Mouse (Mus musculus) heart, embryonic 15.5 days (tissue): ENCODE results near the gene Lrr1. TPM values are rescaled to one million over a fixed set of nuclear protein-coding genes. Genes with fewer than 3 reads are reported as not detected.
"Not testable (repeated sequence)": the region's sequence is repeated elsewhere in the genome, so short reads cannot be mapped to it uniquely, and the experiment has no call there.

Experiments used
- ATAC-seq: fragments of 200-750 bp; cut with Nextera tagmentation; replicated peaks from 2 replicates; pipeline ENCODE4 v1.8.0; 2017; ENCODE audit warnings: low read depth, moderate TSS enrichment; ENCODE audit not compliant: insufficient number of reproducible peaks, insufficient read depth, low FRiP score
- H3K27ac ChIP-seq: fragments of 300-500 bp; sonication (generic); 2 replicates; pipeline ENCODE4 v1.5.1; 2015; ENCODE audit warnings: mild to moderate bottlenecking, inconsistent platforms
- H3K27me3 ChIP-seq: fragments of 300-500 bp; sonication (generic); 2 replicates; pipeline ENCODE4 v1.6.1; 2015; ENCODE audit warnings: inconsistent platforms
- H3K36me3 ChIP-seq: fragments of 300-500 bp; sonication (generic); 2 replicates; pipeline ENCODE4 v1.6.1; 2015; ENCODE audit warnings: mild to moderate bottlenecking, inconsistent platforms
- H3K4me1 ChIP-seq: fragments of 300-500 bp; sonication (generic); replicated peaks from 2 replicates; pipeline ENCODE4 v1.6.1; 2015; ENCODE audit warnings: inconsistent platforms
- H3K4me2 ChIP-seq: fragments of 300-500 bp; sonication (generic); 2 replicates; pipeline ENCODE4 v1.6.1; 2015; ENCODE audit warnings: inconsistent platforms, mild to moderate bottlenecking, moderate library complexity
- H3K4me3 ChIP-seq: fragments of 300-500 bp; sonication (generic); 2 replicates; pipeline ENCODE4 v1.5.1; 2015; ENCODE audit warnings: mild to moderate bottlenecking, inconsistent platforms
- H3K9ac ChIP-seq: fragments of 300-500 bp; sonication (generic); 2 replicates; pipeline ENCODE4 v1.6.1; 2015; ENCODE audit warnings: mild to moderate bottlenecking, inconsistent platforms
- H3K9me3 ChIP-seq: fragments of 300-500 bp; sonication (generic); replicated peaks from 2 replicates; pipeline ENCODE4 v1.6.1; 2016; ENCODE audit warnings: inconsistent platforms
- WGBS: fragments of 180-500 bp; shearing (Covaris S2); methylation state at CpG from one replicate; pipeline ENCODE4 v1.1.7; 2015; ENCODE audit warnings: mixed read lengths; 5-methylcytosine and 5-hydroxymethylcytosine counted together
- polyA plus RNA-seq: library from polyadenylated mRNA; unstranded; fragments of >200 nt; fragmentation: Nextera tagmentation; extraction: Ambion mirVana; gene quantifications from 2 replicates; pipeline ENCODE4 v1.2.1, GENCODE M21; 2015

The Lrr1 gene
- polyA plus RNA-seq, 1 experiment from 2014 or later = 10.4 TPM

DNA sequence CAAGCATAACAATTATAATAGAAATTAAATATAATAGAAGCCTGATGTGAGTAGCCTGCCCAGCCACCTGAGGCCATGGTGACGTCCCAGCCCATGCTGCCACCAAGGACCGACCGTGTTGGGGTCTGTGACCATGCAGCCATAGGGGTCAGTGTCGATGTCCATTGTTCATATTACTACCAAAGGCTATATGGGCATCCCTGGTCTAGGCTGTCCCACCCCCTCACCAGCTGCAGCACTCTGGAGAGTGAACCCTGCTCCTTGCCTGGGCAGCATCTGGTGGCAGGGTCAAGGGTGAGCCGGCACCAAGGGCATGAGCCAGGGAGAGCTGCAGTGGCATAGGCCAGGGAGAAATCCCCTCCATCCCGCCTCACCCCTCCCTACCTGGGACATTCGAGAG is 28.8 kb upstream of the Lrr1 start:
- Histone ChIP-seq H3K9ac (no peak overlapping the region), H3K4me1 (no peaks in the 10 kb centered on the region), H3K4me2 (no peak overlapping the region), H3K36me3 (no peaks in the 10 kb centered on the region), H3K27ac (no peak overlapping the region), H3K9me3 (no peaks in the 10 kb centered on the region), H3K4me3 (no peak overlapping the region), H3K27me3 (no peaks in the 10 kb centered on the region)
- no peak; the same call in 1 of the 2 replicates for ATAC-seq
- 87% methylated on average over 7 of the region's 7 CpGs for WGBS

DNA sequence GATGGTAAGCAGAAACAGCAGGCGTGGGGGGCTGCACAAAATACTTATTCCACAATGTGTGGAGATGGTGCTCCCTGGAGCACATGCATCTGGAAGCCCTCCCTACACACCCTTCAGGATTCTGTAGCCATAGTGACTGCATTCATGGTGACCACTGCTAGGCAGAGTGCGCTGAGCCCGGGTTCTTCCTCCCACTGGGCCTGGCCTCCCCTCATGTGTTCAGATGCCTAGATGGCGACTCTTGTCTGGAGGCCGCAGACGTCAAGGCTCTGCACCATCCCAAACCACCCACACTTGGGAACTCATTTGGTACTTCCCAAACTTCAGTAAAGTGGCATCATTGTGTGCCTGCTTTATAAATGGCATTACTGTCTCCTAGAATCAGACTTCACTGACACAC is 25.2 kb upstream of the Lrr1 start:
- Histone ChIP-seq H3K4me3 (no peak overlapping the region), H3K9me3 (no peaks in the 10 kb centered on the region), H3K4me1 (no peaks in the 10 kb centered on the region), H3K36me3 (no peaks in the 10 kb centered on the region), H3K27me3 (no peaks in the 10 kb centered on the region), H3K27ac (no peak overlapping the region), H3K4me2 (no peak overlapping the region), H3K9ac (no peak overlapping the region)
- ATAC-seq = no peak
- 76% methylated on average over 6 of the region's 6 CpGs for WGBS

- H3K36me3 ChIP-seq = no peaks in the 10 kb centered on the region
- H3K4me1 ChIP-seq = no peaks in the 10 kb centered on the region
- H3K27ac ChIP-seq = no peak overlapping the region
- no peaks in the 10 kb centered on the region for H3K27me3 ChIP-seq
- WGBS = 85% methylated on average over 5 of the region's 5 CpGs
- no peaks in the 10 kb centered on the region for H3K9me3 ChIP-seq
- no peak overlapping the region for H3K9ac ChIP-seq
- no peak overlapping the region for H3K4me3 ChIP-seq
- H3K4me2 ChIP-seq = no peak overlapping the region
- ATAC-seq = no peak
These were observed 21.4 kb upstream of the Lrr1 start for GRCm38 (mm10) chr12:69147166-69147735.

DNA sequence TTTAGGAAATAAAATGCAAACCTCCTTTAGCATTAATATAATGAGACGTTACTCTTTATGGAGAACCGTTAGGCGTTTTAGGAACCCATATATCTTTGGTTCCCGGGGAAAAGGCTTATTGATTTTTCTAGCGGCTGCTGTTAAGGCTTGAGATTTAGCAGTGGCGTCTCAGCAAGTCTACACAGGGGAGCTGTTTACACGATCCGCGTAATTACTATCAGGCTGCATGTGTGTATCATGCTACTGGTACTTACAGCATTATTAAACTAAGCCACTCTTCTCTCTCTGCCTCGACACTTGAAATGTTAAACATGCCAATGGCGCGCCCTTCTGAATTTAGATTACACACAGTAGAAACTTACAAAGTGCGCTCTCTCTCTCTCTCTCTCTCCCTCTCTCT is 18.6 kb upstream of the Lrr1 start:
- no peaks in the 10 kb centered on the region for H3K4me1 ChIP-seq
- no peaks in the 10 kb centered on the region; the same call in 1 of the 2 replicates for H3K36me3 ChIP-seq
- WGBS = 81% methylated on average over 13 of the region's 13 CpGs
- no peak for ATAC-seq
- no peak overlapping the region for H3K27ac ChIP-seq
- no peaks in the 10 kb centered on the region for H3K27me3 ChIP-seq
- H3K4me2 ChIP-seq = no peak overlapping the region
- H3K9ac ChIP-seq = no peak overlapping the region
- no peaks in the 10 kb centered on the region for H3K9me3 ChIP-seq
- H3K4me3 ChIP-seq = no peak overlapping the region

GRCm38 (mm10) chr12:69155923-69156322 is 12.7 kb upstream of the Lrr1 start:
- H3K9me3 ChIP-seq = no peaks in the 10 kb centered on the region
- peaks cover 4% of the 10 kb centered on the region for H3K4me1 ChIP-seq
- no peak overlapping the region for H3K9ac ChIP-seq
- no peak overlapping the region for H3K4me2 ChIP-seq
- no peak for ATAC-seq
- no peak overlapping the region for H3K27ac ChIP-seq
- 84% methylated on average over 2 of the region's 2 CpGs for WGBS
- H3K4me3 ChIP-seq = no peak overlapping the region
- peaks cover 15% of the 10 kb centered on the region for H3K36me3 ChIP-seq
- no peaks in the 10 kb centered on the region for H3K27me3 ChIP-seq

GRCm38 (mm10) chr12:69156436-69156835 is 12.2 kb upstream of the Lrr1 start:
- H3K4me1 ChIP-seq = peaks cover 4% of the 10 kb centered on the region
- H3K4me3 ChIP-seq = no peak overlapping the region
- no peak overlapping the region for H3K9ac ChIP-seq
- no peaks in the 10 kb centered on the region for H3K9me3 ChIP-seq
- H3K27me3 ChIP-seq = no peaks in the 10 kb centered on the region
- peaks cover 15% of the 10 kb centered on the region for H3K36me3 ChIP-seq
- WGBS = 84% methylated on average over 4 of the region's 4 CpGs
- no peak overlapping the region for H3K27ac ChIP-seq
- no peak overlapping the region for H3K4me2 ChIP-seq
- no peak for ATAC-seq

GRCm38 (mm10) chr12:69157107-69157506 is 11.5 kb upstream of the Lrr1 start:
- no peak overlapping the region for H3K4me3 ChIP-seq
- H3K9ac ChIP-seq = no peak overlapping the region
- peaks cover 4% of the 10 kb centered on the region for H3K4me1 ChIP-seq
- no peaks in the 10 kb centered on the region for H3K9me3 ChIP-seq
- H3K27ac ChIP-seq = no peak overlapping the region
- H3K36me3 ChIP-seq = peaks cover 15% of the 10 kb centered on the region
- H3K27me3 ChIP-seq = no peaks in the 10 kb centered on the region
- no peak for ATAC-seq
- 90% methylated on average over 2 of the region's 2 CpGs for WGBS
- H3K4me2 ChIP-seq = no peak overlapping the region

DNA sequence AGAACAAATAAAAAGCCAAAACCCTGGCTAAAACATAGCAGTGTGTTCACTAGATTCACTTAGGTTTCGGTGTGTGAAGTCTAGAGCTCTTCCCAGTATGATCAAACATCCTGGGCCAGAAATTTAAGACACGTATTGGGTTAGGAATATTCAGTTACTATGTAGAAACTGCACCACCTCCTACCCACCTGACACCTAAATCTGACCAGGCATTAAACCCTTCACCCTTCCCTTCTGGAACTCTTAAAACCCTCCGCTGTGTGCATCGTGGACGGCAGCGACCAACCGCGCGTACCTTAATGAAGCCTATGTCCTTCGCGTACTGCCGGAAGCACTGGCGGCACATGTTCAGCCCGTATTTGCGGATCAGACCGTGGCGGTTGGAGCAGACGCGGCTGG is 10.2 kb upstream of the Lrr1 start:
- Histone ChIP-seq H3K9me3 (no peaks in the 10 kb centered on the region), H3K27me3 (no peaks in the 10 kb centered on the region), H3K4me3 (peak overlapping the region; percentile 88), H3K27ac (peak overlapping the region; percentile 96), H3K4me1 (peaks cover 4% of the 10 kb centered on the region), H3K36me3 (peaks cover 15% of the 10 kb centered on the region), H3K4me2 (peak overlapping the region; percentile 63), H3K9ac (peak overlapping the region; percentile 92)
- WGBS = under 1% methylated on average over 19 of the region's 19 CpGs
- ATAC-seq = no peak

DNA sequence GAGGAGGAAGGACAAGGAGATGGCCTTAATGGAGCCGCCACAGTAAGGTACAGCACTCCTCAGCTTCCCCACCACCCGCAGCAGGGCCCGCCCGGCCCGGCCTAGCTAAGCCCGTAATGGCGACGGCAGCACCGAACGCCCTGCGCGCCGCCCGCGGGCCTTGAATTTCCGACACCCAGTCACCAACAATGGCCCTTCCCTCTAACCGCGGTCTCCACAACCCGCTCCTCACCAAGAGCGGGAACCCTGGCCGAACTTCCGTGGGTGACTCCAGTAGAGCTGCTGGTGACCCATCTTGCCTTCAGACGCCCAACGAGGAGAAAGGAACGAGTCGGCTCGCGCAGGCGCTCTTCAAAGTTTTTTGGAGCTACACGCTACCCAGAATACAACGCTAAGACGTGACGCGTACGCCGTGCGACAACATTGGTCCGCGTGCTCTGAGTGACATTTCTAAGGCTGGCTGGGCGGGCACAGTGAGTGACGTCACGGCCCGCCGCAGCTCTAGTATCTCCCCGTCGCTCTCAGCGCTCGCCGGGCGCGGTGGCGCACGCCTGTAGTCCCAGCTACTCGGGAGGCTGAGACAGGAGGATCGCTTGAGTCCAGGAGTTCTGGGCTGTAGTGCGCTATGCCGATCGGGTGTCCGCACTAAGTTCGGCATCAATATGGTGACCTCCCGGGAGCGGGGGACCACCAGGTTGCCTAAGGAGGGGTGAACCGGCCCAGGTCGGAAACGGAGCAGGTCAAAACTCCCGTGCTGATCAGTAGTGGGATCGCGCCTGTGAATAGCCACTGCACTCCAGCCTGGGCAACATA is 9.6 kb upstream of the Lrr1 start, which contains the start of gene Rps29:
TSS of gene Rps29 (minus strand) at position 422 of the 813 bp plus-strand sequence.
- peak within 1 kb of the TSS; percentile 63 for H3K4me2 ChIP-seq
- peak; percentile 98 for ATAC-seq
- peaks cover 15% of the 10 kb centered on the region for H3K36me3 ChIP-seq
- not testable (repeated sequence) for H3K27me3 ChIP-seq, H3K9me3 ChIP-seq, H3K4me1 ChIP-seq
- under 1% methylated on average over 58 of the region's 68 CpGs for WGBS
- H3K9ac ChIP-seq = peak within 1 kb of the TSS; percentile 92
- peak within 1 kb of the TSS; percentile 96 for H3K27ac ChIP-seq
- peak within 1 kb of the TSS; percentile 88 for H3K4me3 ChIP-seq

DNA sequence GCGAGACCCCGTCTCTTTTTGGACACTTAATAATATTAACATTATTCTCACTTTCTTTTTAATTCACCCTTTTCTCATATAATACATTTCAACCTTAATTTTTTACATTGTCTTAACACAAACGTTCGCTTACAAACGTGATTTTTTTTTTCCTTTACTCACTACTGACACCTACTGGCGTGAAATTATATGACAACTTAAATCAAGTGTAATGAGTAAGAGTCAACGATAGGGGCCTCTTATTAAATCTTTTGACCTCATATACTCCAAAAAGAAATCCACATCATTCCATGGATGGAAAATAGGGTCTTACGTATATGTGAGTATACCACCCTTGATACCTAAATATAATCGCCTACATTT is 9.1 kb upstream of the Lrr1 start:
- peaks cover 15% of the 10 kb centered on the region for H3K36me3 ChIP-seq
- peak overlapping the region; percentile 36; the same call in 1 of the 2 replicates for H3K4me2 ChIP-seq
- ATAC-seq = no peak; the same call in 1 of the 2 replicates
- peaks cover 4% of the 10 kb centered on the region for H3K4me1 ChIP-seq
- no peaks in the 10 kb centered on the region for H3K27me3 ChIP-seq
- H3K27ac ChIP-seq = peak overlapping the region; percentile 75
- H3K9me3 ChIP-seq = no peaks in the 10 kb centered on the region
- H3K9ac ChIP-seq = no peak overlapping the region
- peak overlapping the region; percentile 88 for H3K4me3 ChIP-seq
- 5% methylated on average over 9 of the region's 9 CpGs for WGBS

DNA sequence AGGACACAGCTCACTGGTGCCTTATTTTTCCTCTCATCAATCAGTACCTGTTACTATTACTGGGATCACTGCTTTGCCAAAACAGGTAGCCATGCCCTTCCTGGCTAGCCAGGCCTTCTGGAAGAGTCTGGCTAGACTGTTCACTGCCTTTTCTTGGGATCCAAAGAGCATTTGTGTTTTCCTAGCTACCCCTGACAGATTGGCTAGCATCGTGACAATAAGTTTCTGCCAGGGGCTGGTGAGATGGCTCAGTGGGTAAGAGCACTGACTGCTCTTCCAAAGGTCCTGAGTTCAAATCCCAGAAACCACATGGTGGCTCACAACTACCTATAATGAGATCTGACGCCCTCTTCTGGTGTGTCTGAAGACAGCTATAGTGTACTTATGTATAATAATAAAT is 7.9 kb upstream of the Lrr1 start:
- 80% methylated on average over 2 of the region's 2 CpGs for WGBS
- H3K27me3 ChIP-seq, H3K4me1 ChIP-seq, H3K9ac ChIP-seq, H3K9me3 ChIP-seq, ATAC-seq, H3K27ac ChIP-seq, H3K4me2 ChIP-seq, H3K4me3 ChIP-seq: not testable (repeated sequence)
- peaks cover 15% of the 10 kb centered on the region for H3K36me3 ChIP-seq

- not testable (repeated sequence) for H3K4me2 ChIP-seq, H3K9me3 ChIP-seq, H3K36me3 ChIP-seq, H3K27me3 ChIP-seq, H3K27ac ChIP-seq, ATAC-seq, H3K9ac ChIP-seq, H3K4me1 ChIP-seq, H3K4me3 ChIP-seq
- 84% methylated on average over 4 of the region's 4 CpGs for WGBS
These were observed 5.0 kb upstream of the Lrr1 start for GRCm38 (mm10) chr12:69163586-69163985.
